Mouse (Mus musculus) right cerebral cortex, postnatal 25 days (tissue): ENCODE data around the gene Ajuba.

Experiments used
- DNase-seq: peaks from one replicate; pipeline ENCODE4 v3.0.0; 2022

Gene Ajuba

GRCm38 (mm10) chr14:54528446-54529111, 48.8 kb downstream of the Ajuba start:
- DNase-seq, result peak; percentile 78

DNA sequence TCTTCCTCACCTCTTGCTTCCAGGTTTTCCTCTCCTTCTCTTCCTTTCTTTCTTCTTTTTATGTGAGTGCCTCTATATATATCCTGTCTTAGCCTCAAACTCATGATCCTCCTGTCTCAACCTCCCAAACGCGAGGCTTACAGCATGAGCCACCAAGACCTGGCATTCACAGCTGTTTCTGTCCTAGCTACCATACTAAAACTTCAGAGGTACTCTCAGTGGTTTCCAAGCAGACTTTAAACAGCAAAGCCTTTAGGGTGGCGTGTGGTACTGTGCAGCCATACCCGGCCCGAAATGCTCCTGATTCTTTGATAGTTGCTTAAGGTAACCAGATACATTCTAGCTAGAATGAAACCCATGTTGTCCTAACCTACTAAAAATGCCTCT, 49.4 kb downstream of the Ajuba start:
- DNase-seq, result no peak

- no peak for DNase-seq
Measured at GRCm38 (mm10) chr14:54527227-54528006, 49.9 kb downstream of the Ajuba start.

DNA sequence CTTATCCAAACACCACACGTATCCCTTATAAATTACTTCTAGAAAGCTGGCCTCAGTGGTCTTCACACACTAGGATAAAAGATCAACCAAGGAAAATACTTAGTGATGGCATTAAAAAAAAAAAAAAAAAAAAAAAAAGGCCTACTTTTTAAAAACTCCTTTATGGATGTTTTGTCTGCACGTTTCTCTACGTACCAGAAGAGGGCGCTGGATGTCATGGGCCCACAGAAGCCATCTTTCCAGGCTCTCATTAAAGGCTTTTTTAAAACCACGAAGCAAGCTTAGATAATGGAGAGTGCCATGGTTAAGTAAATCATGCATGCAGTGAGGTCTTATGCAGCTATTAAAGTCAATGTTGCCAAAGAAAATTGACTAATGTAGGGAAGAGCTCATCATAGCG, 53.8 kb downstream of the Ajuba start:
- DNase-seq, result no peak
